Mouse (Mus musculus) midbrain, embryonic 10.5 days (tissue): ENCODE results near the gene Dtx3. TPM values are rescaled to one million over a fixed set of nuclear protein-coding genes. Genes with fewer than 3 reads are reported as not detected.

ENCODE experiments used
- DNase-seq: peaks from one replicate; pipeline ENCODE4 v3.0.0-alpha.2; 2017; ENCODE audit warnings: low spot score
- H3K27ac ChIP-seq: fragments of 300-500 bp; sonication (generic); replicated peaks from 2 replicates; pipeline ENCODE4 v1.5.1; 2016; ENCODE audit warnings: mild to moderate bottlenecking
- H3K27me3 ChIP-seq: fragments of 300-500 bp; sonication (generic); 2 replicates; pipeline ENCODE4 v1.6.1; 2016; ENCODE audit warnings: low read depth, mild to moderate bottlenecking; ENCODE audit not compliant: poor library complexity, severe bottlenecking
- H3K36me3 ChIP-seq: fragments of 300-500 bp; sonication (generic); 2 replicates; pipeline ENCODE4 v1.6.1; 2016; ENCODE audit warnings: mild to moderate bottlenecking, moderate library complexity
- H3K4me1 ChIP-seq: fragments of 300-500 bp; sonication (generic); 2 replicates; pipeline ENCODE4 v1.6.1; 2016
- H3K4me3 ChIP-seq: fragments of 300-500 bp; sonication (generic); 2 replicates; pipeline ENCODE4 v1.5.1; 2016; ENCODE audit warnings: mild to moderate bottlenecking, moderate library complexity
- H3K9me3 ChIP-seq: fragments of 300-500 bp; sonication (generic); replicated peaks from 2 replicates; pipeline ENCODE4 v1.6.1; 2016; ENCODE audit warnings: mild to moderate bottlenecking
- WGBS: fragments of 180-500 bp; shearing (Covaris S2); methylation state at CpG from one replicate; pipeline ENCODE4 v1.1.7; 2016; 5-methylcytosine and 5-hydroxymethylcytosine counted together
- polyA plus RNA-seq: library from polyadenylated mRNA; unstranded; fragments of >200 nt; fragmentation: Nextera tagmentation; extraction: Ambion mirVana; gene quantifications from 2 replicates; pipeline ENCODE4 v1.2.1, GENCODE M21; 2016

Dtx3 gene
- 119 and 142 TPM in 2 replicates for polyA plus RNA-seq

DNA sequence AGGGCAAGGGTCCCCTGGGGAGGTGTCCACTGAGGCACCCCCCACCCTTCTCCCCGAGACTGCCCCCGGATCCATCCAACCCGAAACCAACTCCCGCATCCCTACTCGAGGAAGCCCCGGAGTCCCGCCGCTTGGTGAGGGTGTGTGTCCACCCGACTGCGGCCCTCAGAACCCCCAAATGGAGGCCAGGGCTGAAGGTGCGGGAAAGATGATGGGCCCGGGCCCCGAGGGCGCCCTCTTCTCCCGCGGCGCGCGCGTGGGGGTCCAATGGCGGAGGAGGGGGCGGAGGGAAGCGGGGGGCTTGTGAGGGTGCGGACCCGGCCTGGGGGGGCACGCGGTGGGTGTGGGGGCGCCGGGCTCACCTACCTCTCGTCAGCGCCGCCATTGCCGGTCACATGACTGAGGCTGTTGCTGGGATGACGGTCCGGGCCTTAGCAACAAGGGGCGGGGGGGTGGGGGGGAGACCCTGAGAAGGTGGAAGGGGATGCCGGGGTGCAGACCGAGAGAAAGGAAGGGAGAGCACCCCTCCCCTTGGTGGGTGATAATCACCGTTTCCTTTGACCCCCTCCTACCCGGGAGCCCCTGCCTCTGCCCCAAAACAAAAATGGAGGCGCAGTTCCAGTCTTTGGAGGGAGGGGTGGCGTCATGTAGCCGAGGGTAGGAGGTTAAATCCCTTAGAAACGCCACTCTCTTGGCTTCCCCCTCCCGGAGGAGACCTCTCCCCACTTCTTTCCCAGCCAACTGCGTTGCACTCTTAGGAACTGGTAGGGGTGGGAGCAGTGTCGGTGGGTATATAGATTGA lies at the start of gene Dtx3:
Dtx3 (minus strand) TSS at position 401 of the 802 bp plus-strand sequence.
- H3K4me1 ChIP-seq = peaks cover 64% of the 10 kb centered on the region
- peaks cover 65% of the 10 kb centered on the region for H3K36me3 ChIP-seq
- peaks cover 10% of the 10 kb centered on the region; the same call in 1 of the 2 replicates for H3K27me3 ChIP-seq
- under 1% methylated on average over 40 of the region's 47 CpGs for WGBS
- H3K27ac ChIP-seq = peak within 1 kb of the TSS; percentile 98
- H3K4me3 ChIP-seq = peak within 1 kb of the TSS; percentile 97
- peak; percentile 78 for DNase-seq
- no peaks in the 10 kb centered on the region for H3K9me3 ChIP-seq

DNA sequence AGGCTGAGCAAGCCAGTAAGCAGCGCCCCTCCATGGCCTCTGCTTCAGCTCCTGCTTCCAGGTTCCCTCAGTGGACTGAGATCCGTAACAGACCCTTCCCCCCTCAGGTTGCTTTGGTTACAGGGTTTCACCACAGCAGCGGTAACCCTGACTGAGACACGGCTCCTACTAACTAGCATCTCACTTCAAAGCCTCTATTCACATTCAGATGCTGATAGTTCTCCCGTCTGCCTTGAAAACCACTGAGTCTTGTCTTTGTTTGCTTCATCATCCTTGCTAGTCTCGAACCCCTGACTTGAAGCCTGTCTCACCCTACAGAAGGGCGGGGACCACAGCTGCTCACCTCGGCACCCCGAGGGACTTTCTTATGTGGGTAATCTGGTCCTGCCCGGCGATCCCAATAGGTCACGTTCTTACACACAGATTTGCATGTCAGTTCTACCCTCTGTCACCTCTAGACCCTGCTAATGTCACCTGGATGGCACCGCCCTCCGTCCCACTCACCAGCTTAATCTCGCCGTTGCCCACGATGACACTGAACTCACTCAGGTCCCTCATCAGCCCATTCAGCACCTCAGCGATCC lies 42.8 kb upstream of the Dtx3 start:
- peaks cover 12% of the 10 kb centered on the region for H3K27me3 ChIP-seq
- H3K36me3 ChIP-seq = peaks cover 76% of the 10 kb centered on the region
- no peak overlapping the region for H3K4me3 ChIP-seq
- DNase-seq = no peak
- 73% methylated on average over 18 of the region's 18 CpGs for WGBS
- no peak overlapping the region for H3K27ac ChIP-seq
- H3K4me1 ChIP-seq = peaks cover 14% of the 10 kb centered on the region
- H3K9me3 ChIP-seq = no peaks in the 10 kb centered on the region

DNA sequence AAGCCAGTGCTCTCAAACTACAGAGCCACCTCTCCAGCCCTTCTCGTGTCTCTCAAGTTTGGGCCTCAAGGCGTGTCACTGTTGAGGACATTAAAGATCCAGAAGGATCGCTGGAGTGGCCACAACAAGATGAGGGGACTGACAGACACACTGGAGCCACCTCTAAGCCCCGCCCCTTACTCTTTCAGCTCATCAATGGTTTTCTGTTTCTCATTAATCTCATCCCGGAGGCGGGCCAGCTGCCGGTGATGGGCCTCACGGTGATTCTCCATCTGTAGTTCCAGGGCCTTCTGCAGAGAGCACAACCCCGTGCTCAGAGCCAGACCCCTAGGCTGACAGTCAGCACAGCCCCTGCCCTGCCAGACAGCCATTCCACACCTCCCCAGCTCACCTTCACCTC lies 41.0 kb upstream of the Dtx3 start:
- peaks cover 59% of the 10 kb centered on the region for H3K36me3 ChIP-seq
- peaks cover 12% of the 10 kb centered on the region for H3K27me3 ChIP-seq
- H3K4me3 ChIP-seq = no peak overlapping the region
- 62% methylated on average over 9 of the region's 9 CpGs for WGBS
- peaks cover 14% of the 10 kb centered on the region for H3K4me1 ChIP-seq
- no peaks in the 10 kb centered on the region for H3K9me3 ChIP-seq
- H3K27ac ChIP-seq = no peak overlapping the region; the same call in 1 of the 2 replicates
- no peak for DNase-seq

DNA sequence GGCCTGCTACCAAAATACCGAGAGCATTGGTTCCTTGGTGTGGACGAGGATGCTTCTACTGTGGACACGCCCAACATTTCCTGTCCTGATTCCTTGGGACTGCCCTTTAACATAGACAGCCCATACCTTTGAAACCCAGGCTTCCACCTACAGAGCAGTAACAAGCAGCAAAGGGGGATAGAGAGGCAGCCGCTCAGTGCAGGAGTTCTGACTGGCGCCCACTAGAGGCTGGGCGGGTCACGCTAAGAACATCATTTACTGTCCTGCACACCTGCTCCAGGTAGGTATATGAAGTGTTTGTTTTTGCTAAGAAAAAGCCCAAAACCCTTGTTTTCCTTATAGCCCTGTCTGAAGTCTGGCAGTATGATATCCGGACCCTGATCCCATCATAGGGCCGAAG lies 37.6 kb upstream of the Dtx3 start:
- Histone ChIP-seq H3K4me1 (peaks cover 10% of the 10 kb centered on the region), H3K9me3 (no peaks in the 10 kb centered on the region), H3K4me3 (no peak overlapping the region), H3K36me3 (peaks cover 41% of the 10 kb centered on the region), H3K27ac (no peak overlapping the region), H3K27me3 (peaks cover 8% of the 10 kb centered on the region)
- WGBS = 83% methylated on average over 9 of the region's 9 CpGs
- no peak for DNase-seq

DNA sequence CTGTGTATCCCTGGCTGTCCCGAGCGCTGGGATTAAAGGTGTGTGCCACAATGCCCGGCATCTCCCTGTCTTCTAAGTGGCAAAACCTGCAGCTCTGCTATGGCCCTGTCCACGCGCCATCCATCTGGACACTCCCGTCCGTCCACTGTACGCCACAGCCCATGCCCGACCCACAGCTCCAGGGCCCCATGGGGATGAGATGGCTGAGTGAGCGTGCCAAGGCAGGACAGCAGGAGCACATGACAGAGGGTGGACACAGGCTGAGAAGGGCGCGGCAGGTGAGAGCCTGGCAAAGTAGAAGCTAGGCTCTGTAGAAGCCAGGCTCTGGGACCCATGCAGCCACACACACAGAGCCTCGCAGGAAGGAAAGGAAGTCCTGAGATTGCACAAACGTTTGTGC lies 36.2 kb upstream of the Dtx3 start:
- 87% methylated on average over 14 of the region's 14 CpGs for WGBS
- no peak for DNase-seq
- peaks cover 13% of the 10 kb centered on the region for H3K27me3 ChIP-seq
- H3K27ac ChIP-seq = no peak overlapping the region
- H3K9me3 ChIP-seq = no peaks in the 10 kb centered on the region
- H3K36me3 ChIP-seq = peaks cover 29% of the 10 kb centered on the region
- no peak overlapping the region for H3K4me3 ChIP-seq
- H3K4me1 ChIP-seq = peaks cover 5% of the 10 kb centered on the region

DNA sequence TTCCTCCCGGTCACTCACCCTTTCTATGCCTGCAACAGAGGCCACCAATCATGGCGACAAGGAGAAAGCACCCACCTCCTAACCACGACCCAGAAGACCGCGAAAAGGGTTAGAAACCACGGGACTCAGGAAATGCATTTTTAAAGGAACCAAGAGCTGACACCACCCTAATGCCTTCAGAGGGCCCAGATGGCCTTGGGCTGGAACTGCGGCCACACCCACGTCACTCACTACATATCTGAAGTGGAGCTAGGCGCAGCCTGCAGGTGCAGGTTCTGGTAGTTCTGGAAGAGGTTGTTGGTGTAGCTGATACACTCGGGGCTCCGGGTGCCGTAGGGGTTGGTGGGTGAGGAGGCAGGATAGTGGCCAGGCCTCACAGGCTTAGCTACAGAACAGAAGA lies 35.2 kb upstream of the Dtx3 start:
- Histone ChIP-seq H3K4me3 (no peak overlapping the region), H3K9me3 (no peaks in the 10 kb centered on the region), H3K36me3 (peaks cover 18% of the 10 kb centered on the region; the same call in 1 of the 2 replicates), H3K27ac (no peak overlapping the region), H3K4me1 (peaks cover 4% of the 10 kb centered on the region), H3K27me3 (peaks cover 13% of the 10 kb centered on the region)
- no peak for DNase-seq
- WGBS = 92% methylated on average over 12 of the region's 12 CpGs

DNA sequence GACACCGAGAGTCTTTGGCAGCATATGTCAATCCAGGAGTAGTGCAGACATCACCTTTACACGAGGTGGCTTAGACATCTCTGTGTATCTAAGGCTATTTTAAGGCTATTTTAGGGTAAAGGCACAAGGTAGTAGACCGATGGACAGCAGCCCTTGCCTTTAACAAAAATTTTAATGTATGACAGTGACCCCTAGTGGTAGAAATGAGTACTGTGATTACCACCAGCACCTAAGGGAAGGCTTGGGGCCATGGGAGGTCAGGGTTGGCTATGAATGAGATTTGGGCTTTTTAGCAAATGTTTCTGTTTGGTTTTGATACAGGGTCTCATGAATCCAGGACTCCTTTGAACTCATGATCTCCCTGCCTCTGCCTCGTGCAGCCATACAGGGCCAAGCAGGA lies 33.4 kb upstream of the Dtx3 start:
- Histone ChIP-seq H3K4me3 (no peak overlapping the region), H3K36me3 (peaks cover 16% of the 10 kb centered on the region; the same call in 1 of the 2 replicates), H3K4me1 (peaks cover 11% of the 10 kb centered on the region), H3K27me3 (peaks cover 13% of the 10 kb centered on the region), H3K27ac (no peak overlapping the region), H3K9me3 (no peaks in the 10 kb centered on the region)
- peak; percentile 30 for DNase-seq
- 29% methylated on average over 4 of the region's 4 CpGs for WGBS

DNA sequence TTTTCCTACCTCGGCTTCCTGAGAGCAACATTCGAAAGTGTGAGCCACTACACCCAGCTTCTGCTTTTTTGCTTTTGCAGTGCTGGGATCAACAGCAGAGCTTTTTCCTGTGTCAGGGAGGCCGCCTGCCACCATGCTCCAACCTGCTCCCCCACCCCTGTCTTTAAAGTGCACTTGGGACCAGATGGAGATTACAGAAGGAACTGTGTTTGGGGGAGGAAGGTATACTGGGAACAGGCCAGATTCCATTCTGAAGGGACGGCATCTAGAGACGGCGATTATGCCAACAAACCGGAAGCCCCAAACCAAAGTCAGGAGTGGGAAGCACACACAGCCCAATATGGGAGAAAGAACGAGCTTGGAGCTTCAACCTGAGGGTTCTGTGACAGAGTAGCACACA lies 31.6 kb upstream of the Dtx3 start:
- H3K4me1 ChIP-seq = peaks cover 11% of the 10 kb centered on the region
- H3K27ac ChIP-seq = no peak overlapping the region
- DNase-seq = no peak
- peaks cover 13% of the 10 kb centered on the region for H3K27me3 ChIP-seq
- WGBS = 90% methylated on average over 8 of the region's 8 CpGs
- peaks cover 9% of the 10 kb centered on the region; the same call in 1 of the 2 replicates for H3K36me3 ChIP-seq
- H3K9me3 ChIP-seq = no peaks in the 10 kb centered on the region
- no peak overlapping the region for H3K4me3 ChIP-seq

DNA sequence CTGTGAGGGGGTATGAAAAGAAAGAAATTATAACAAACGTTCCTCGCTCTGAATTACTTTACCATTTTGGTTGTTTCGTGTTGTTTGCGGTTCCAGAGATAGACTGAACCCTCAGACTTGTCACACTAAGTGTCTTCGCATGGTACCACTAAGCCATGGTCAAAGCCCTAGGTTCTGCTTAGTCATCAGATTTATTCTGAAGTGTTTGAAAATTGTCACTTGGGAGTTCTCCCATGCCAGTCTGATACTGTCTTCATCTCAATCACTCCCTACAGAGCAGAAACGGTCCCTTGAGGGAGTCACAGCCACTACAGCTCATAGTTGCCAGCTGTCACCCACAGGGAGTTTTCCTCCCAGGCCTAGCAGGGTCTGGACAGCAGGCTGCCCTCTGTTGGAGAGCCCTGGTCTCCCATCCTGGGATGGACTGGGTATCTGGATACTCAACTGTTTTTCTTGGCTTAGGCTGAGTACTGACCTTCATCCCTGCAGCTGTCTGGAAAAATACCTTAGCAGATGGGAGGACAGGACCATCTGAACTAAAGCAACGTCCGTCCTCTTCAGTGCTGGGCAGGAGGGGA lies 30.9 kb upstream of the Dtx3 start:
- H3K27me3 ChIP-seq = peaks cover 13% of the 10 kb centered on the region
- H3K27ac ChIP-seq = no peak overlapping the region
- H3K4me3 ChIP-seq = no peak overlapping the region
- WGBS = 71% methylated on average over 8 of the region's 8 CpGs
- peaks cover 9% of the 10 kb centered on the region; the same call in 1 of the 2 replicates for H3K36me3 ChIP-seq
- no peak for DNase-seq
- no peaks in the 10 kb centered on the region for H3K9me3 ChIP-seq
- peaks cover 11% of the 10 kb centered on the region for H3K4me1 ChIP-seq

DNA sequence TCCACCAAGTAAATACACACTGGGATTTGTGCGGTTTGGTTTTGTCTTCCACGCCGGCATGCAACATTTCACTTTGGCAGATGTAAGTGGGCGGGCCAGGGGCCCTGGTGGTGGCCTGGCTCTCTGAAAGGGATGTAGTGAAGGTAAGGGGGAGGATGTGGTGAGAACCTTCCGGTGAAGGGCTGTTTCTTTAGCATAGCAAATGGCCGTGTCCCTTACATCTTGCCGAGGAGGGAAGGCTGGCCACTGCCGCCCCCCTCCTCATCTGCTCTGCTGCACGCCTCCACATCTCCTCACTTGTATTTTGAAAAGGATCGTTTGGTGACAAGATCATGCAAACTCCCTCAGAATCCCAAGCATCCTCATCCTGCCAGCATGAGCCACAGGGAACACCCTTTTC lies 30.2 kb upstream of the Dtx3 start:
- peaks cover 11% of the 10 kb centered on the region for H3K4me1 ChIP-seq
- H3K4me3 ChIP-seq = no peak overlapping the region
- WGBS = 27% methylated on average over 10 of the region's 10 CpGs
- H3K36me3 ChIP-seq = peaks cover 4% of the 10 kb centered on the region; the same call in 1 of the 2 replicates
- DNase-seq = no peak
- peaks cover 13% of the 10 kb centered on the region for H3K27me3 ChIP-seq
- H3K9me3 ChIP-seq = no peaks in the 10 kb centered on the region
- H3K27ac ChIP-seq = no peak overlapping the region

DNA sequence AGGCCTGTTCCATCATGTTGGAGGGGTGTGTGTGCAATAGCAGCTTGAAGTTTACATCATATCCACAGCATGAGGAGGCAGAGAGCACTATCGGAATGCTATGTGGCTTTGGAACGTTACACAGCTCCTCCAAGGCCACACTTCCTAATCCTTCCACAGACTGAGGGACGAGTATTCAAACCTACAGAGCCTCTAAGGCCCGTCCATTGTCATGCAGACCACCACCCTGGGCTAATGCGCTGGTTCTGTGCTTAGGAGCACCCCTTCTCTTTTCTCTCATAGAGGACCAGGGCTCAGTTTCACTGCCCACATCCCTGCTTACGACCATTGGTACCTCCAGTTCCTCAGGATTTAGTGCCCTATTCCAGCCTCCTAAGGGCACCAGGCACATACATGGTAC lies 29.7 kb upstream of the Dtx3 start:
- peaks cover 4% of the 10 kb centered on the region; the same call in 1 of the 2 replicates for H3K36me3 ChIP-seq
- peaks cover 11% of the 10 kb centered on the region for H3K4me1 ChIP-seq
- no peak overlapping the region for H3K4me3 ChIP-seq
- no peak for DNase-seq
- H3K27me3 ChIP-seq = peaks cover 13% of the 10 kb centered on the region
- H3K9me3 ChIP-seq = no peaks in the 10 kb centered on the region
- H3K27ac ChIP-seq = no peak overlapping the region
- WGBS = 32% methylated on average over 6 of the region's 6 CpGs

DNA sequence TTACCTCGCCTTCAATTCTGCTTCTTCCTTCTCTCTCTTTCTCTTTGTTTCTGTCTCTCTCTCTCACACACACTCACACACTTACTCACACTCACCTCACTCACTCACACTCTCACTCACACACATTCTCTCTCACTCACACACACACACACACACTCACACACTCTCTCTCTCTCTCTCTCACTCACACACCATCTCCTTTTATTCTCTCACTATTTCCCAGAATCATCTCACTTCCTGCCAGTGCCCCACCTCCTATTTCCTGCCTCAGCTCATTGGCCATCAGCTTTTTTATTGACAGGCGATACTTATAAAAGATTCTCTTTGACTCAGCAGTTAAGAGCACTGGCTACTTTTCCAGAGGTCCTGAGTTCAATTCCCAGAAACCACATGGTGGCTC lies 22.8 kb upstream of the Dtx3 start:
- Histone ChIP-seq H3K4me1 (no peaks in the 10 kb centered on the region), H3K27ac (no peak overlapping the region), H3K4me3 (no peak overlapping the region), H3K27me3 (no peaks in the 10 kb centered on the region), H3K9me3 (no peaks in the 10 kb centered on the region), H3K36me3 (no peaks in the 10 kb centered on the region)
- no peak for DNase-seq
- WGBS = 88% methylated on average over 2 of the region's 2 CpGs

DNA sequence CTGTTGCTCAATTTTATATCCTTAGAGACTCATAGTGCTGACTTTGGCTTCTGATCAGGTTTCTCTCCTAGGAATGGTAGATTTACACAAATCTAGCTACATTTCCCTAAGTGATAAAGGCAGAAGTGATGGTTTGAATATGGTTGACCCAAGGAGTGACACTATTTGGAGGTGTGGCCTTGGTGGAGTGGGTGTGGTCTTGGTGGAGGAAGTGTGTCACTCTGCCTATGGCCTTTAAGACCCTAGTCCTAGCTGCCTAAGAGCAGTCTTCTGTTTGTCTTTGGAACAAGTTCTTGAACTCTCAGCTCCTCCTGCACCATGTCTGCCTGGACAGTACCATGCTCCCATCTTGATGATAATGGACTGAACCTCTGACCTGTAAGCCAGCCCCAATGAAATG lies 21.6 kb upstream of the Dtx3 start:
- no peak for DNase-seq
- no peaks in the 10 kb centered on the region for H3K9me3 ChIP-seq
- no peak overlapping the region for H3K27ac ChIP-seq
- no peaks in the 10 kb centered on the region for H3K36me3 ChIP-seq
- H3K27me3 ChIP-seq = no peaks in the 10 kb centered on the region
- H3K4me3 ChIP-seq = no peak overlapping the region
- no peaks in the 10 kb centered on the region for H3K4me1 ChIP-seq
